Mouse (Mus musculus) embryonic facial prominence, embryonic 13.5 days (tissue): ENCODE measurements around the gene Rpl36. TPM values are rescaled to one million over a fixed set of nuclear protein-coding genes. Genes with fewer than 3 reads are reported as not detected.
"Not testable (repeated sequence)": the region's sequence is repeated elsewhere in the genome, so short reads cannot be mapped to it uniquely, and the experiment has no call there.

Experiments used
- ATAC-seq: fragments of 200-750 bp; cut with Nextera tagmentation; 2 replicates; pipeline ENCODE4 v1.8.0; 2017; ENCODE audit warnings: low read depth; ENCODE audit not compliant: insufficient number of reproducible peaks, insufficient read depth, low FRiP score, low TSS enrichment
- H3K27ac ChIP-seq: fragments of 300-500 bp; sonication (generic); 2 replicates; pipeline ENCODE4 v1.5.1; 2015; ENCODE audit warnings: moderate library complexity, mild to moderate bottlenecking, inconsistent platforms
- H3K27me3 ChIP-seq: fragments of 300-500 bp; sonication (generic); 2 replicates; pipeline ENCODE4 v1.6.1; 2015; ENCODE audit warnings: mild to moderate bottlenecking, inconsistent platforms
- H3K36me3 ChIP-seq: fragments of 300-500 bp; sonication (generic); 2 replicates; pipeline ENCODE4 v1.6.1; 2015; ENCODE audit warnings: mild to moderate bottlenecking, inconsistent platforms
- H3K4me1 ChIP-seq: fragments of 300-500 bp; sonication (generic); 2 replicates; pipeline ENCODE4 v1.6.1; 2015; ENCODE audit warnings: inconsistent platforms
- H3K4me2 ChIP-seq: fragments of 300-500 bp; sonication (generic); 2 replicates; pipeline ENCODE4 v1.6.1; 2015; ENCODE audit warnings: moderate library complexity, mild to moderate bottlenecking, inconsistent platforms
- H3K4me3 ChIP-seq: fragments of 300-500 bp; sonication (generic); 2 replicates; pipeline ENCODE4 v1.5.1; 2015; ENCODE audit warnings: mild to moderate bottlenecking, inconsistent platforms
- H3K9ac ChIP-seq: fragments of 300-500 bp; sonication (generic); 2 replicates; pipeline ENCODE4 v1.6.1; 2015; ENCODE audit warnings: mild to moderate bottlenecking, inconsistent platforms
- H3K9me3 ChIP-seq: fragments of 300-500 bp; sonication (generic); 2 replicates; pipeline ENCODE4 v1.6.1; 2016; ENCODE audit warnings: inconsistent platforms
- WGBS: fragments of 180-500 bp; shearing (Covaris S2); methylation state at CpG from one replicate; pipeline ENCODE4 v1.1.7; 2015; ENCODE audit warnings: mixed read lengths; 5-methylcytosine and 5-hydroxymethylcytosine counted together
- polyA plus RNA-seq: library from polyadenylated mRNA; unstranded; fragments of >200 nt; fragmentation: Nextera tagmentation; extraction: Ambion mirVana; gene quantifications from 2 replicates; pipeline ENCODE4 v1.2.1, GENCODE M21; 2015

Rpl36 gene
- polyA plus RNA-seq, 1 experiment from 2014 or later = 1,978 TPM

- no peak overlapping the region for H3K4me3 ChIP-seq
- no peak for ATAC-seq
- H3K4me1 ChIP-seq = peaks cover 39% of the 10 kb centered on the region
- H3K9ac ChIP-seq = no peak overlapping the region
- WGBS = 66% methylated on average over 2 of the region's 2 CpGs
- H3K9me3 ChIP-seq = no peaks in the 10 kb centered on the region
- no peak overlapping the region for H3K4me2 ChIP-seq
- H3K36me3 ChIP-seq = peaks cover 36% of the 10 kb centered on the region
- H3K27ac ChIP-seq = no peak overlapping the region
- H3K27me3 ChIP-seq = no peaks in the 10 kb centered on the region
These were observed 1.9 kb upstream of the Rpl36 start for GRCm38 (mm10) chr17:56611323-56611722.

DNA sequence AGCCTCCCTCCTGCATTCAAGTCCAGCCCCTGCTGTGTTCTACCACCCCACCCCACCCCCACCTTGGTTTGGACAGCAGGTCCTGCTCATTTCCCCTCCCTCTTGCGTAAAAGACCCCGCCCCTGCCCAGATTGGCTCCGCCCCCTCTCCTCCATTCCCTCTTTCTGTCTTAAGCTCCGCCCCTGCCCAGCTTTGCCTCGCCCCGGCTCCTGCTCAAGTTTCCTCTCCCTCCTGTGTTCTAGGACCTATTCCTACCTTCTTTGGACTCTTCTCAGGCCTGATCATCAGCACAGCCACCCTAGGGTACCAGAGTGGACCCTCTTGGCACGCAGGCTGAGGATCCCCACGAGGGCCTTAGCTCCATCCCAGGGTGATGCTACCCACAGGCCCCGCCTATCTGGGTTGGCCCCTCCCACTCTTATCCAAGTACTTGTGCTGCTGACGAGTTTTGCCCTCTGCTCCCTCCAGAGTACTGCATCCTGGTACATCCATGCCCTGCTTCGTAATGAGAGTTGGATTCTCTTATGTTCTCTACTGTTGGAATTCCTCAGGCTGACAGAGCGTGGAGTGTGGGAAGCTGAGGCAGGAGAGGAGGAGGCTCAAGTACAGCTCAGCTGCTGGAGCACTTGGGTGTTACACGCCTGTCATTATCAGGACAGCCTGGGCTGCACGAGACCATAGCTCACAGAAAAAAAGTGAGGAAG lies 1.2 kb upstream of the Rpl36 start:
- H3K4me2 ChIP-seq = peak overlapping the region; percentile 16; the same call in 1 of the 2 replicates
- H3K27ac ChIP-seq = peak overlapping the region; percentile 11; the same call in 1 of the 2 replicates
- H3K4me1 ChIP-seq = peaks cover 39% of the 10 kb centered on the region
- H3K36me3 ChIP-seq = peaks cover 36% of the 10 kb centered on the region
- H3K4me3 ChIP-seq = 0 out of 2 replicates have a peak overlapping the region, but pooled peaks have one; percentile 1
- no peak for ATAC-seq
- WGBS = 15% methylated on average over 14 of the region's 14 CpGs
- H3K27me3 ChIP-seq = no peaks in the 10 kb centered on the region
- H3K9ac ChIP-seq = no peak overlapping the region
- no peaks in the 10 kb centered on the region for H3K9me3 ChIP-seq

- 76% methylated on average over 10 of the region's 10 CpGs for WGBS
- not testable (repeated sequence) for H3K9me3 ChIP-seq, H3K27me3 ChIP-seq, H3K4me2 ChIP-seq, H3K9ac ChIP-seq, ATAC-seq
- Histone ChIP-seq H3K4me1 (peaks cover 38% of the 10 kb centered on the region), H3K4me3 (0 out of 2 replicates have a peak overlapping the region, but pooled peaks have one; percentile 1), H3K27ac (peak overlapping the region; percentile 11; the same call in 1 of the 2 replicates), H3K36me3 (peaks cover 37% of the 10 kb centered on the region)
These were observed 664 bp upstream of the Rpl36 start for GRCm38 (mm10) chr17:56612565-56612939.

GRCm38 (mm10) chr17:56613893-56614292 lies 677 bp downstream of the Rpl36 start:
- H3K36me3 ChIP-seq = peaks cover 48% of the 10 kb centered on the region
- not testable (repeated sequence) for ATAC-seq, H3K27me3 ChIP-seq, H3K9me3 ChIP-seq
- H3K4me3 ChIP-seq = peak overlapping the region; percentile 62
- peak overlapping the region; percentile 94 for H3K27ac ChIP-seq
- peak overlapping the region; percentile 88 for H3K9ac ChIP-seq
- peak overlapping the region; percentile 89 for H3K4me2 ChIP-seq
- under 1% methylated on average over 26 of the region's 26 CpGs for WGBS
- H3K4me1 ChIP-seq = peaks cover 25% of the 10 kb centered on the region

- ATAC-seq = no peak
- Histone ChIP-seq H3K9me3 (no peaks in the 10 kb centered on the region), H3K36me3 (peaks cover 55% of the 10 kb centered on the region), H3K4me3 (peak overlapping the region; percentile 62), H3K4me2 (peak overlapping the region; percentile 89), H3K4me1 (peaks cover 25% of the 10 kb centered on the region), H3K27me3 (no peaks in the 10 kb centered on the region), H3K9ac (peak overlapping the region; percentile 88), H3K27ac (0 out of 2 replicates have a peak overlapping the region, but pooled peaks have one; percentile 94)
- WGBS = 28% methylated on average over 14 of the region's 14 CpGs
These were observed 1.3 kb downstream of the Rpl36 start for GRCm38 (mm10) chr17:56614391-56615135.

DNA sequence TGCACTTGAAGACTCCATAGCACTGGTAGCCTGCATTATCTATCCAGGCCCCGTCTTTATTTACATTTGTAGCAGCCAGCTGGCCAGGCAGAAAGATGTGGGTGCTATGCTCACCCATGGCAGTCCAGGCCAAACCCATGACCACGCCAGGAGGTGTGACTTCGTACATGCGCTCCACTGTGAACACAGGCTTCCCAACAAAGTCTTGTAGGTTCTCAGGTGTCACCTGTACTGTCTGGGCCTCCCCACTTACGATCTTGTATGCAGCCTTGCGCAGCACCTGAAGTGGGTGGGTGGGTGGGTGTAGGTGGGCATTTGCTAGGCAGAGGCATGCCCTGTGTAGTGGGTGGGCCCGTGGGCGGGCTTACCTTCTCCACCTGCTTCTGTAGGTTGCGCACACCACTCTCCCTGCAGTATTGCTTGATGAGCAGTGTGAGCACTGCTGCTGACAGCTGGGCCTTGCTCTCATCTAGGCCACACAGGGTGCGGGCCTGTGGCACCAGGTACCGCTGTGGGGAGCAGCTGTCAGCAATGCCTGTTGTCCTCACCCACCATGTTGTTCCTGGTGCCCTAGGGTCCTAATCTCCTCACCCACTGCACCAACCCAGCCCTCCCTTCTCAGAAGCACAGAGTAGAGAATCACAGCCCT lies 2.0 kb downstream of the Rpl36 start:
- Histone ChIP-seq H3K9ac (peak overlapping the region; percentile 88), H3K9me3 (no peaks in the 10 kb centered on the region), H3K27ac (no peak overlapping the region), H3K27me3 (no peaks in the 10 kb centered on the region), H3K4me2 (peak overlapping the region; percentile 89), H3K36me3 (peaks cover 62% of the 10 kb centered on the region), H3K4me3 (peak overlapping the region; percentile 62; the same call in 1 of the 2 replicates), H3K4me1 (peaks cover 23% of the 10 kb centered on the region)
- WGBS = 89% methylated on average over 11 of the region's 11 CpGs
- ATAC-seq = no peak

DNA sequence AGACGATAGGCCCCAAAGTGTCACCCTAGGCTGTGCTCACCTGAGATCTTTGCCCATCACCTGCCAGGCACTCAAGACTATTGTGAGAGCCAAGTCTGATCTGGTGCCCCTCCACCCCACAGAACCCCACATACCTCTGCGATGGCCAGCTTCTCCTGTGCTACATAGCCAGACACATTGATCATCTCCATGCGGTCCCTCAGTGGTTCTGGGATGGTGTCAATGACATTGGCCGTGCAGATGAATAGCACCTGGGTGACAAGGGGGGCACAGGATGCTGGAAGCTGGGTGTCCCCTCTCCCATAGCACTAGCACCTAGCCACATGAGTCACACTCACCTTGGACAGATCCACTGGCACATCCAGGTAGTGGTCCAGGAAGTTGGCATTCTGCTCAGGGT lies 2.6 kb downstream of the Rpl36 start:
- Histone ChIP-seq H3K9ac (no peak overlapping the region), H3K9me3 (no peaks in the 10 kb centered on the region), H3K4me3 (no peak overlapping the region), H3K4me1 (peaks cover 21% of the 10 kb centered on the region), H3K4me2 (0 out of 2 replicates have a peak overlapping the region, but pooled peaks have one; percentile 89), H3K27ac (no peak overlapping the region), H3K27me3 (no peaks in the 10 kb centered on the region), H3K36me3 (peaks cover 67% of the 10 kb centered on the region)
- 86% methylated on average over 4 of the region's 4 CpGs for WGBS
- ATAC-seq = no peak

DNA sequence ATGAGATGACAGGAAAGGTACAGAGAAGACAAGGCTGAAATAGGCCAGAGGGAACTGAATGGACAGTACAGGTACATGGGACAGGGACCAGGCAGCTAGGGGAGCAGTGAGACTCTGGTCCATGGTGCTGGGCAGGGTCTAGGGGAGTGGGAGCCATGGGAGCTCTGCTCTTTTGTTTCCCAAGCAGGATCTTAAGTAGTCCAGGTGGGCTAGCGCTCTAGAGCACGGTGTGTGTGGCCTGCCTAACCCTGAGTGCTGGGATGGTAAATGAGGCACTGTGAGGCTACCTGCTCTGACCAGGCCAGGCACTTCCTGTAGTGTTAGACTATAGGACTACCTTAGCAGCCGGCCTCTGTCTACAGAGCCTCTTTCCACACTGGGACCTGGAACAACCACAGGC lies 3.5 kb downstream of the Rpl36 start:
- H3K27me3 ChIP-seq = no peaks in the 10 kb centered on the region

DNA sequence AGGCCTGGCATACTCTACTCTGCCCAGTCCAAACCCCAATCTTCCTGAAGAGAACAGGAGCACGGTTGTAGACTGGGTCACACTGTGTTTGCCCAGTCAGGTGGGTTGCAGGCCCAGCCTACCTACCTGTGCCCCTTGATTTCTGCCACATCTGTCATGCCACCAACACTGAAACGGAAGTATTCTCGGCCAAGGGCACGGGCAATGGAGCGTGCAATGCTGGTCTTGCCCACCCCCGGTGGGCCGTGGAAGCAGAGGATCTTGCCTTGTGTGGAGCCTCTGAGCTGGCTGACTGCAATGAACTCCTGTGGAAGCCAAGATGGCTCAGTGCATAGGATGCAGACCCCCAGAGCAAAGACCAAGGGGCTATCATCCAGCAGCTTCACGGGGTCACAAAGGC lies 4.4 kb downstream of the Rpl36 start:
- Histone ChIP-seq H3K27me3 (no peaks in the 10 kb centered on the region), H3K4me1 (peaks cover 16% of the 10 kb centered on the region), H3K9ac (no peak overlapping the region), H3K4me3 (no peak overlapping the region), H3K4me2 (no peak overlapping the region), H3K9me3 (no peaks in the 10 kb centered on the region), H3K27ac (no peak overlapping the region), H3K36me3 (peaks cover 83% of the 10 kb centered on the region)
- 88% methylated on average over 8 of the region's 8 CpGs for WGBS
- no peak for ATAC-seq

More for the DNA sequence above, 3.5 kb downstream of the Rpl36 start:
- Histone ChIP-seq H3K4me2 (no peak overlapping the region), H3K4me3 (no peak overlapping the region), H3K27ac (no peak overlapping the region), H3K36me3 (peaks cover 74% of the 10 kb centered on the region), H3K9ac (no peak overlapping the region), H3K4me1 (peaks cover 21% of the 10 kb centered on the region), H3K9me3 (no peaks in the 10 kb centered on the region)
- WGBS = 79% methylated on average over 3 of the region's 3 CpGs
- ATAC-seq = no peak

- Histone ChIP-seq H3K4me2 (peak overlapping the region; percentile 96), H3K4me3 (peak overlapping the region; percentile 79), H3K4me1 (peaks cover 27% of the 10 kb centered on the region), H3K36me3 (peaks cover 35% of the 10 kb centered on the region), H3K27me3 (no peaks in the 10 kb centered on the region), H3K9ac (0 out of 2 replicates have a peak overlapping the region, but pooled peaks have one; percentile 37), H3K27ac (no peak overlapping the region), H3K9me3 (no peaks in the 10 kb centered on the region)
- WGBS = 81% methylated on average over 3 of the region's 3 CpGs
- ATAC-seq = no peak
These were observed 12.3 kb downstream of the Rpl36 start for GRCm38 (mm10) chr17:56625495-56625894.

DNA sequence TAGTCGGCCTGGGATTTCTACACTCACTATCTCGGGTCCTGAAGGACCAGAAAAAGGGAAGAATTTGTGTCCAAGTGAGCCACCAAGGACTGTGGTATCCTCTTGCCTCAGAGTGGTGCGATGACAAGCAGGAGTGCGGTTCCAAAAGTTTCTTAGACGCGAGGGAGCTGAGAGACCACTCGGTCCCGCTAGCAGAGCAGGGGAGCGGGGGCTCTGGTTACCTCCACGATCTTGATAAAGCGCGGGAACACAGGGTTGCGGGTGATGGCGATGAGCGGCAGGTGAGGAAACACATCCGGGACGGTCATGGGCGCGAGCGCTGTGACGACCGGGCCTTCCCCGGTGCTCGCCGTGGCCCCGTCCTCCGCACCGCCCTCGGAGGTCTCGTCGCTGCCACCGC lies 13.0 kb downstream of the Rpl36 start:
- peak overlapping the region; percentile 96 for H3K4me2 ChIP-seq
- no peaks in the 10 kb centered on the region for H3K27me3 ChIP-seq
- no peak for ATAC-seq
- peak overlapping the region; percentile 93 for H3K9ac ChIP-seq
- no peaks in the 10 kb centered on the region for H3K9me3 ChIP-seq
- H3K36me3 ChIP-seq = peaks cover 28% of the 10 kb centered on the region
- peaks cover 27% of the 10 kb centered on the region for H3K4me1 ChIP-seq
- peak overlapping the region; percentile 65; the same call in 1 of the 2 replicates for H3K27ac ChIP-seq
- H3K4me3 ChIP-seq = peak overlapping the region; percentile 79
- under 1% methylated on average over 32 of the region's 32 CpGs for WGBS
